Mouse (Mus musculus): ENCODE results near the gene Celf5. TPM values are rescaled to one million over a fixed set of nuclear protein-coding genes. Genes with fewer than 3 reads are reported as not detected.

The Celf5 gene
- total RNA-seq (2015; ENCODE audit: low replicate concordance) = not detected in 2 replicates
- total RNA-seq (2017; ENCODE audit: low replicate concordance) = not detected in 2 replicates

- peak; percentile 53 for ATAC-seq (replicated peaks; ENCODE audit: low FRiP score, poor library complexity, severe bottlenecking)
Measured at GRCm38 (mm10) chr10:81482533-81482889, at the start of gene Celf5. TSS of gene Celf5 (minus strand) at chr10:81482709.

- ATAC-seq (replicated peaks; ENCODE audit: low FRiP score, poor library complexity, severe bottlenecking) = peak; percentile 72
Measured at GRCm38 (mm10) chr10:81526779-81527178, 44.3 kb upstream of the Celf5 start.

- ATAC-seq (replicated peaks; ENCODE audit: low FRiP score, poor library complexity, severe bottlenecking) = peak; percentile 64
Measured at GRCm38 (mm10) chr10:81525017-81525694, 42.6 kb upstream of the Celf5 start.

GRCm38 (mm10) chr10:81524051-81524605, 41.6 kb upstream of the Celf5 start, which contains the start of gene Gna15:
TSS of gene Gna15 (minus strand) at chr10:81524225.
- ATAC-seq (replicated peaks; ENCODE audit: low FRiP score, poor library complexity, severe bottlenecking) = 0 out of 2 replicates have a peak, but pooled peaks have one; percentile 44

GRCm38 (mm10) chr10:81523570-81523969, 41.1 kb upstream of the Celf5 start:
- no peak for ATAC-seq (replicated peaks; ENCODE audit: low FRiP score, poor library complexity, severe bottlenecking)

GRCm38 (mm10) chr10:81523142-81523541, 40.6 kb upstream of the Celf5 start:
- no peak for ATAC-seq (replicated peaks; ENCODE audit: low FRiP score, poor library complexity, severe bottlenecking)

GRCm38 (mm10) chr10:81519978-81520365, 37.5 kb upstream of the Celf5 start:
- ATAC-seq (replicated peaks; ENCODE audit: low FRiP score, poor library complexity, severe bottlenecking) = no peak

GRCm38 (mm10) chr10:81519227-81519977, 36.9 kb upstream of the Celf5 start:
- ATAC-seq (replicated peaks; ENCODE audit: low FRiP score, poor library complexity, severe bottlenecking) = 0 out of 2 replicates have a peak, but pooled peaks have one; percentile 39

- ATAC-seq (replicated peaks; ENCODE audit: low FRiP score, poor library complexity, severe bottlenecking) = peak; percentile 75
Measured at GRCm38 (mm10) chr10:81518546-81518945, 36.0 kb upstream of the Celf5 start.

- ATAC-seq (replicated peaks; ENCODE audit: low FRiP score, poor library complexity, severe bottlenecking) = no peak
Measured at GRCm38 (mm10) chr10:81517227-81517626, 34.7 kb upstream of the Celf5 start.

- no peak for ATAC-seq (replicated peaks; ENCODE audit: low FRiP score, poor library complexity, severe bottlenecking)
Measured at GRCm38 (mm10) chr10:81513798-81514197, 31.3 kb upstream of the Celf5 start.

GRCm38 (mm10) chr10:81510246-81510810, 27.8 kb upstream of the Celf5 start:
- no peak for ATAC-seq (replicated peaks; ENCODE audit: low FRiP score, poor library complexity, severe bottlenecking)

- no peak for ATAC-seq (replicated peaks; ENCODE audit: low FRiP score, poor library complexity, severe bottlenecking)
Measured at GRCm38 (mm10) chr10:81507691-81508489, 25.4 kb upstream of the Celf5 start.

GRCm38 (mm10) chr10:81507095-81507494, 24.6 kb upstream of the Celf5 start:
- no peak for ATAC-seq (replicated peaks; ENCODE audit: low FRiP score, poor library complexity, severe bottlenecking)

- ATAC-seq (replicated peaks; ENCODE audit: low FRiP score, poor library complexity, severe bottlenecking) = no peak
Measured at GRCm38 (mm10) chr10:81505016-81505664, 22.6 kb upstream of the Celf5 start.

GRCm38 (mm10) chr10:81502658-81503057, 20.1 kb upstream of the Celf5 start:
- peak; percentile 76 for ATAC-seq (replicated peaks; ENCODE audit: low FRiP score, poor library complexity, severe bottlenecking)

GRCm38 (mm10) chr10:81501863-81502262, 19.4 kb upstream of the Celf5 start:
- ATAC-seq (replicated peaks; ENCODE audit: low FRiP score, poor library complexity, severe bottlenecking) = no peak

GRCm38 (mm10) chr10:81500032-81500431, 17.5 kb upstream of the Celf5 start, which contains the start of gene S1pr4:
TSS of gene S1pr4 (minus strand) at chr10:81500132.
- ATAC-seq (replicated peaks; ENCODE audit: low FRiP score, poor library complexity, severe bottlenecking) = no peak

Data from erythroid progenitor cell, adult 5-6 weeks (primary cell).